Mouse (Mus musculus) liver, postnatal 0 days (tissue): ENCODE data around the gene Sptbn2.

Experiments
- CTCF ChIP-seq: sonication (generic); IDR thresholded peaks from 2 replicates; pipeline ENCODE4 v1.5.1; 2016; ENCODE audit warnings: antibody characterized with exemption, low read depth
- EP300 ChIP-seq: IDR thresholded peaks from 2 replicates; pipeline ENCODE4 v1.6.1; 2016; ENCODE audit warnings: antibody characterized with exemption, low read depth, mild to moderate bottlenecking

DNA sequence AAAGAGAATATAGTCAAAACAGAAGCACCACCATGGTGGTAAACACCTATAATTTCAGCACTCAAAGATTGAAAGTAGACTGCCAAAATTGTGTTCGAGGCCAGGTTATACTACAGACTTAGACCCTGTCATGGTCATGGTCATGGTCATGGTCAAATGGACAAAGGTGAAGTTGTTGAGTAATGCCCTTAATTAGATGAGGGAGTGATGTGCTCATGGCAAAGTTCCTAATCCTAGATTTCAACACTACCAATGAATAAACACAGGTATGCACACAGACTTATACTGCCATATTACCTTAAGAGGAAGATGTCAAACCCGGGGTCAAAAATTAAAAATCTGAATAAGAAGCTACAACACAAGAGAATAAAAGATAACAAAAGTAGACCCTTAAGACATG, 75.3 kb downstream of the Sptbn2 start:
- TF ChIP-seq EP300, result peak; percentile 62
- TF ChIP-seq CTCF, result no peak
